Mouse (Mus musculus): ENCODE results near the gene Olfr1135. TPM values are rescaled to one million over a fixed set of nuclear protein-coding genes. Genes with fewer than 3 reads are reported as not detected.

Gene Olfr1135
- not detected for polyA plus RNA-seq (2017; shearing (Covaris generic))

GRCm38 (mm10) chr2:87673564-87673963 lies at the start of gene Olfr1135:
Olfr1135 (minus strand) TSS chr2:87673664.

GRCm38 (mm10) chr2:87713079-87713478 lies 39.6 kb upstream of the Olfr1135 start, which contains the start of gene Olfr1137:
Olfr1137 (minus strand) TSS chr2:87713179.

GRCm38 (mm10) chr2:87693847-87694246 lies 20.4 kb upstream of the Olfr1135 start, which contains the start of gene Olfr1136:
Olfr1136 (minus strand) TSS chr2:87693947.

DNA sequence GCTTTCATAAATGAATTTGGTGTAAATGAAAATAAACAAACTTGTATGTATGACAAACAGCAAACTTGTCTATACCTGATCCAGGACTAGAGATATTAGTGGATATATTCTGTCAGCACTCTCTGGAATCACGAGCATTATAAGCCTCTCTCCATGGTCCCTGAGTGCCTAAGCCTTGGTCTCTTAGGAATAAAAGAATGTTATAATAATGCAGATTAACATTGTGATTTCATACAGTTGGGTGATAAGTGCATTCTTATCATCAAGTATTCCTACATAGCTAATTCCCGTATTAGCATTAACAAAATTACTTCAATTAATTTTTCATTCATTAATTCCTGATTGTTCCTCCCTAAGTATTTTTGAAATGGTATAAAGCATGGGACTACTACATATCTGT lies 15.1 kb downstream of the Olfr1135 start, which contains the start of gene Olfr1134:
Gene Olfr1134, minus strand, starts transcription at position 101 of the 400 bp plus-strand sequence.

DNA sequence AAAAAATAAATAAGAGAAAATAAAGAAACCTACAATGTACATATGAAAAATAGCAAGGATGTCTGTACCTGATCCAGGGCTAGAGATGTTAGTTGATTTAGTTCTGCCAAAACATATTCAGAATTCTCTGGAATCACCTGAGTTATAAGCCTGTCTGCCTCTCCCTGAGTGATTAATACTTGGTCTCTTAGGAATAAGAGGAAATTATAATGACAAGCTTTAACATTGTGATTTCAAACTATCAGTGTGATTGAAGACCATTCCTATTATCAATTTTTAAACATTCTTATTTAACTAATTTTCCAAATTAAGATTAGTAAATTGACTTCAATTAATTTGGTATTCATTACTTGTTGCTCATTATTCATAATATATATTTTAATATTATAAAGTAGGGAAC lies 26.2 kb downstream of the Olfr1135 start, which contains the start of gene Olfr1133:
Gene Olfr1133, minus strand, starts transcription at position 101 of the 400 bp plus-strand sequence.

DNA sequence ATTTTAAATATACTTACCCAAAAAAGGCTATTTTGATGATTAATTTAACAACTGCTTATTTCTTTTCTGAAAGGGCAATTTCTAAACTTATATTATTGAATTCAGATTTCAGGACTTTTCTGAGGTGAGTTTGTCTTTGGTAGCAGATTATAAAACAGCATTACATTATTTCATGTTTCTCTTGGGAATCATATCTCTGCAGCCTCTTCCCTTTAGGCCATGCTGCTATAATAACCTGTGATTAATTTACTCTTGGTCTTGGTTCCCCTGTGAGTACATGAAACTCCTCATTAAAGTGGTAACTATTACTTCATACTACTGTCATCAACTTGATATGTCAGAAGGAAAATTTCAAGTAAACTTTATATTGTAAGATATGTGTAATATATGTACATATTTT lies 36.0 kb downstream of the Olfr1135 start, which contains the start of gene Olfr1132:
Gene Olfr1132, minus strand, starts transcription at position 101 of the 400 bp plus-strand sequence.

DNA sequence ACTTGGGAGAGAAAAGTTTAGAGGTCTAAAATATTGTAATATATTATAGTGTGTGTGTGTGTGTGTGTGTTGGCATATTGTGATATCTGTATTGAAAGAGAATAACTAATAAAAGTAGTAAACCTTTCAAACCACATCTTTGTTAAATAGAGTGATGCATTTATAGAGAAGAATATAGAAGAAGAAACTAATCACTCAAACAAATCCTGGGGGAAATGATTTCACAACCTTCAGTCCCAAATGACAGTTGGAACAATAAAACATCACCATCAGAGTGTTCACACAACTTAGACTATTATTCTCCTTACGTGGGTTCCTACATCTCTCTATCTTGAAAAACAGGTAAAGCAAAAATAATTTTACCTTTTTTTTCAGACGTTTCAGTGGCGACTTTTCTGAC lies 46.7 kb downstream of the Olfr1135 start, which contains the start of gene Olfr1131:
Gene Olfr1131, plus strand, starts transcription at position 301 of the 400 bp plus-strand sequence.

Other genes starting within 250 kb of the Olfr1135 start
- 0.35 TPM for gene Olfr1124, start 243.4 kb downstream of the Olfr1135 start, polyA plus RNA-seq (2017; shearing (Covaris generic))
- not detected for gene Olfr1126, start 219.7 kb downstream of the Olfr1135 start, polyA plus RNA-seq (2017; shearing (Covaris generic))
- gene Pramel7, start 176.6 kb downstream of the Olfr1135 start, polyA plus RNA-seq (2017; shearing (Covaris generic)) = not detected
- not detected for gene Pramel6, start 167.1 kb downstream of the Olfr1135 start, polyA plus RNA-seq (2017; shearing (Covaris generic))
- not detected for gene Olfr153, start 141.9 kb downstream of the Olfr1135 start, polyA plus RNA-seq (2017; shearing (Covaris generic))
- gene Olfr1128, start 128.1 kb downstream of the Olfr1135 start, polyA plus RNA-seq (2017; shearing (Covaris generic)) = not detected
- not detected for gene Olfr1129, start 99.8 kb downstream of the Olfr1135 start, polyA plus RNA-seq (2017; shearing (Covaris generic))
- gene Olfr1130, start 67.5 kb downstream of the Olfr1135 start, polyA plus RNA-seq (2017; shearing (Covaris generic)) = not detected
- gene Olfr1131, start 46.6 kb downstream of the Olfr1135 start, polyA plus RNA-seq (2017; shearing (Covaris generic)) = not detected
- gene Olfr1132, start 36.1 kb downstream of the Olfr1135 start, polyA plus RNA-seq (2017; shearing (Covaris generic)) = not detected
- gene Olfr1133, start 26.3 kb downstream of the Olfr1135 start, polyA plus RNA-seq (2017; shearing (Covaris generic)) = not detected
- not detected for gene Olfr1134, start 15.2 kb downstream of the Olfr1135 start, polyA plus RNA-seq (2017; shearing (Covaris generic))
- not detected for gene Olfr1136, start 20.3 kb upstream of the Olfr1135 start, polyA plus RNA-seq (2017; shearing (Covaris generic))
- gene Olfr1137, start 39.5 kb upstream of the Olfr1135 start, polyA plus RNA-seq (2017; shearing (Covaris generic)) = not detected
- not detected for gene Olfr1138, start 66.3 kb upstream of the Olfr1135 start, polyA plus RNA-seq (2017; shearing (Covaris generic))
- gene Olfr1140, start 70.1 kb upstream of the Olfr1135 start, polyA plus RNA-seq (2017; shearing (Covaris generic)) = not detected
- not detected for gene Olfr1141, start 80.3 kb upstream of the Olfr1135 start, polyA plus RNA-seq (2017; shearing (Covaris generic))
- gene Olfr152, start 105.8 kb upstream of the Olfr1135 start, polyA plus RNA-seq (2017; shearing (Covaris generic)) = not detected
- not detected for gene Olfr1143, start 126.9 kb upstream of the Olfr1135 start, polyA plus RNA-seq (2017; shearing (Covaris generic))
- gene Olfr1145, start 136.2 kb upstream of the Olfr1135 start, polyA plus RNA-seq (2017; shearing (Covaris generic)) = not detected
- gene Olfr1148, start 156.9 kb upstream of the Olfr1135 start, polyA plus RNA-seq (2017; shearing (Covaris generic)) = not detected
- gene Olfr1150-ps1, start 170.3 kb upstream of the Olfr1135 start, polyA plus RNA-seq (2017; shearing (Covaris generic)) = not detected
- not detected for gene Olfr1151, start 182.2 kb upstream of the Olfr1135 start, polyA plus RNA-seq (2017; shearing (Covaris generic))
- gene Olfr1152, start 192.8 kb upstream of the Olfr1135 start, polyA plus RNA-seq (2017; shearing (Covaris generic)) = 0.07 TPM
- not detected for gene Olfr1153, start 221.3 kb upstream of the Olfr1135 start, polyA plus RNA-seq (2017; shearing (Covaris generic))
- not detected for gene Olfr1154, start 231.5 kb upstream of the Olfr1135 start, polyA plus RNA-seq (2017; shearing (Covaris generic))

Measured in effector memory CD4-positive, alpha-beta T cell, adult 5 months (primary cell).